Mouse (Mus musculus): ENCODE measurements around the gene 4930415O20Rik.

DNA sequence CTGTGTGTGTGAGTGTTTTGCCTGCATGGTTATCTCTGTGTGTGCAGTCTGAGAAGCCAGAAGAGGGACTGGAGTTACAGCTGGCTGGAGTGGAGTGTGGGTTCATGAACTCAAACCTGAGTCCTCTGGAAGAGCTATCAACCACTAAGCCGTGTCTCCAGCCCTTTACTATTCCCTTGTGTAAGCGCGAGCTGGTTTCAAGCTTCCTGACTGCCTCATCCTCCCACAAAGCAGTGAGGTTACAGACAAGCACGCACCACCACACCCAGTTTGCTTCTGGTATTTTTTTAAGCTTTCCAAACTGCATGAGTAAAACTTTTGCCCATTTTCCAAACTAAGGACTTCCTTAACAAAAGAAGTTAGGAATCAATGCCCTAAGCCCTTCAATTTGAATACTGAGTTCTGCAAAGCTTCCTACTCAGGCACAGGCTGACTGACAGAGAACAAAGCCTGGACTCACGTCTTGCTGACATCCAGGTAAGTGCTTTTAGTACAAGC is 42.7 kb upstream of the 4930415O20Rik start:
- TF ChIP-seq POLR2A (IDR thresholded peaks at IDR 0.05; ENCODE audit: low read depth, low read length) (no peak), CTCF (IDR thresholded peaks at IDR 0.05; ENCODE audit: extremely low read depth, insufficient read length, insufficient replicate concordance, low read depth, low read length) (no peak)

All from small intestine, adult 2 months (tissue).